Comparison of ENCODE assay signal across 16 mouse cellular contexts in genomic region chr6:8094160-8094953, GRCm38 (mm10).
DNase-seq lines count a peak whose midpoint lies in the region.
"Had no signal": no experiment of that assay in that cellular context is flagged by ENCODE, and none has a peak within 500 bp of the region (broad histone marks: within the 10 kb centered on the region; RNA-seq: fewer than 3 reads in every experiment).

No protein-coding gene starts in this region.

- H3K27me3 ChIP-seq in heart, embryonic 10.5 days (ENCODE audit: insufficient read depth, poor library complexity, severe bottlenecking), result no peaks in the 10 kb centered on the region
- no peaks in the 10 kb centered on the region for H3K27me3 ChIP-seq in embryonic facial prominence, embryonic 10.5 days (replicated peaks; ENCODE audit: low read depth, poor library complexity, severe bottlenecking)
- H3K27me3 ChIP-seq: heart, embryonic 13.5 days; hindbrain, embryonic 15.5 days; liver, embryonic 12.5 days had no signal

- H3K4me1 ChIP-seq in heart, embryonic 10.5 days, result no peaks in the 10 kb centered on the region
- no peaks in the 10 kb centered on the region for H3K4me1 ChIP-seq in embryonic facial prominence, embryonic 10.5 days
- H3K4me1 ChIP-seq: forebrain, embryonic 10.5 days; liver, embryonic 12.5 days had no signal

- no peaks in the 10 kb centered on the region for H3K9me3 ChIP-seq in heart, embryonic 10.5 days
- no peaks in the 10 kb centered on the region for H3K9me3 ChIP-seq in embryonic facial prominence, embryonic 10.5 days
- H3K9me3 ChIP-seq: forebrain, embryonic 10.5 days; heart, embryonic 13.5 days; hindbrain, embryonic 15.5 days; liver, embryonic 12.5 days had no signal

- intact Hi-C loops in heart, postnatal 25 days (cut with DNase I), result loop anchor here (2.0 kb wide), 1 partner anchor 84 kb away; no protein-coding TSS in a partner anchor

- WGBS in heart, embryonic 10.5 days, result 74% methylated on average over 8 of the region's 8 CpGs
- WGBS in embryonic facial prominence, embryonic 10.5 days, result 91% methylated on average over 8 of the region's 8 CpGs

- no peak overlapping the region for H3K27ac ChIP-seq in heart, embryonic 10.5 days
- H3K27ac ChIP-seq in embryonic facial prominence, embryonic 10.5 days (replicated peaks), result no peak overlapping the region
- H3K27ac ChIP-seq: forebrain, embryonic 10.5 days; heart, embryonic 13.5 days; hindbrain, embryonic 15.5 days; liver, embryonic 12.5 days had no signal

- no peaks in the 10 kb centered on the region for H3K36me3 ChIP-seq in heart, embryonic 10.5 days
- H3K36me3 ChIP-seq in embryonic facial prominence, embryonic 10.5 days (replicated peaks), result no peaks in the 10 kb centered on the region
- H3K36me3 ChIP-seq: forebrain, embryonic 10.5 days; heart, embryonic 13.5 days; hindbrain, embryonic 15.5 days; liver, embryonic 12.5 days had no signal

- peak; percentile 20 to 61 for DNase-seq in heart, adult 18-20 months
- no peak for DNase-seq in heart, embryonic 10.5 days (ENCODE audit: low spot score)
- peak; percentile 14 for DNase-seq in retina, postnatal 1 day
- no peak for DNase-seq in retina, embryonic 14.5 days (ENCODE audit: low spot score)
- peak; percentile 9 for DNase-seq in heart, postnatal 25 days (ENCODE audit: low spot score)
- DNase-seq in embryonic facial prominence, embryonic 10.5 days (ENCODE audit: low spot score), result no peak
- DNase-seq in right cerebral cortex, adult 18-20 months, result no peak
- DNase-seq: B cell, adult 2 months; cerebellum, adult 18-20 months; kidney, adult 18-20 months; left cerebral cortex, postnatal 4 days; thymus, postnatal 36 days had no signal

- H3K4me3 ChIP-seq in heart, embryonic 10.5 days, result no peak overlapping the region
- H3K4me3 ChIP-seq in embryonic facial prominence, embryonic 10.5 days, result no peak overlapping the region
- H3K4me3 ChIP-seq: forebrain, embryonic 10.5 days; heart, embryonic 13.5 days; hindbrain, embryonic 15.5 days; liver, embryonic 12.5 days had no signal

Comparison
In these comparisons a context has a peak if more than half of its experiments do, and no peak if none do; other contexts are left out.
1. DNase-seq: peak in heart, adult 18-20 months (2 of 2), retina, postnatal 1 day (single experiment) and heart, postnatal 25 days (single experiment); none in heart, embryonic 10.5 days (single experiment), retina, embryonic 14.5 days (single experiment), embryonic facial prominence, embryonic 10.5 days (single experiment) and right cerebral cortex, adult 18-20 months (single experiment).